Mouse (Mus musculus): ENCODE measurements around the gene Ttc39b.
A peak's percentile ranks its signal among the peaks of the same experiment; 100 is the strongest.

Ttc39b gene

DNA sequence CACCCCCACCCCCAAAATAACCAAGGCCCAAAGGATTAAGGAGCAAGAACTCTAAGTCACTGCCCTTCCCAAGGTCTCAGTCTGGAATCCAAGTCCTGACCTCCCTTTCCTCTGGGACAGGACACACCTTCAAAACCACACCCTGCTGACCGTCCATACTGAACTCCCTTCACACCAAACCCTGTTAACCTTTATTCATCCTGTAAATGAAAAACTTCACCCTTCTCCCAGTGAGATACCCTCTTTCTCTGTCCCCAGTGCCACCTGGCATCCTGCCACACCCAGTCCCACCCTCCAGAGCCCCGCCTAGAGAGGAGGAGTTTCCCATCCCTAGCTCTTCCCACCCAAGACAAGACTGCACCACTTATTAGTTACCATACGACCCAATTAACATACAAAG lies 7.3 kb downstream of the Ttc39b start:
- DNase-seq = no peak

GRCm38 (mm10) chr4:83315930-83316329 lies 8.1 kb downstream of the Ttc39b start:
- DNase-seq = no peak

- DNase-seq = peak; percentile 50 to 55
Measured at GRCm38 (mm10) chr4:83314922-83315881, 8.9 kb downstream of the Ttc39b start.

DNA sequence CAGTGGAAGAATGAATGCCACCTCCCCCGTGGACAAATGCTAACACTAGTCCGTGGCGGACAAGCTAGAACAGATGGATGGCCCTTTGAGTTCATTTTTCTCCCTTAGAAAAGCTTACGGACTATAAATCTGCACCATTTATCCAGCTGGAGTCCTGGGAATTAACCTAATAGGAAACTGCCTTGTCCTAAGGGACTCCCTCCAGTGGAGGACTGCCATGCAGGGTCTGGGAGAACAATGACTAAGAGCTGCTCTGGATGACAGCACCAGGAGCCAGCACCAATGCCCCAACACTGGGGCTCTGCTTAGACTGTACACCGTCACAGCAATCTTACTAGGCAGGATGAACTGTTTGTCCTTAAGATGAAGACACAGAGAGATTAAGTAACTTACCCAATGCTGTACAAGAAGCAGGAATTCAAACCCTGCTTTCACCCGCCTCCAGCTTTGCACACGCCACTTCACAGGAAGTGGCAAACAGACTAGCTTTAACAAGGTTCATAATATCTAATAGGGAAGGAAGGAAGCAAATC lies 9.7 kb downstream of the Ttc39b start:
- peak in 1 of 2 experiments; percentile 34 for DNase-seq

- DNase-seq = no peak
Measured at GRCm38 (mm10) chr4:83312336-83312735, 11.7 kb downstream of the Ttc39b start.

DNA sequence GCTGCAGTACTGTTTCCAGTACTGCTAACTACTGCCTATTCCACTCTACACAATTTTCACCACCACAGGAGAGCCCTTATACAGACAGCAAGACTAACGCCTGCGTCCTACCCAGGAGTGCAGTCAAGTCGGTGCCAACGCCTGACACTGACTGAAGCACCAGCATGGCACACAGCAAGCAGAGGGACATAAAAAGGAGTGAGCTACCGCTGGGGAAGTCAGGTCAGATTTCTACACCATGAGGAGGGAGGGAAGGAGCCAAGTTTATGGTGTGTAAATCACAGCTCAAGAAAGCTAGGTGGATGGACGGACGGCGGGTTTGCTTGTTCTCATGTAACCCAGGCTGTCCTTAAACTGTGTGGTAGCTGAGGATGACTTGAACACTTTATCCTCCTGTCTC lies 12.6 kb downstream of the Ttc39b start:
- DNase-seq = no peak

DNA sequence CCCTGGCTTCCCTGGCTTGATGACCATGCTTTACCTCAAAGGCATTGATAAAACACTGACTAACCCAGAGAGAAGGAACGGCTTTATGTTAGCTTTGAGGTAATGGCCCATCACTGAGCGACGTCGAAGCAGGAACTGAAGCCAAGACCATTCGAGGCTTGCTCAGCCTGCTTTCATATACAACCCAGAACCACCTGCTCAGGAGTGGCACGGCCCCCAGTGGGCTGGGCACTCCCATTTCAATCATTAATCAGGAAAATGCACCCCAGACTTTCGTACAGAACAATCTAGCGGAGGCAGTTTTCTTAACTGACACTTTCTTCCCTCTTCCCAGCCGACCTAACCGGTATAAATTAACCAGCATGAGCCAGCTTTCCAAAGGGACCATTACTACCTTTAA lies 13.1 kb downstream of the Ttc39b start:
- DNase-seq = no peak

- peak in 1 of 2 experiments; percentile 30 for DNase-seq
Measured at GRCm38 (mm10) chr4:83308914-83309313, 15.1 kb downstream of the Ttc39b start.

GRCm38 (mm10) chr4:83307686-83308469 lies 16.2 kb downstream of the Ttc39b start:
- peak; percentile 74 to 80 for DNase-seq

GRCm38 (mm10) chr4:83306879-83307278 lies 17.2 kb downstream of the Ttc39b start:
- no peak for DNase-seq

GRCm38 (mm10) chr4:83305099-83305498 lies 19.0 kb downstream of the Ttc39b start:
- DNase-seq = no peak

- DNase-seq = peak in 1 of 2 experiments; percentile 81
Measured at GRCm38 (mm10) chr4:83302887-83303827, 20.9 kb downstream of the Ttc39b start.

DNA sequence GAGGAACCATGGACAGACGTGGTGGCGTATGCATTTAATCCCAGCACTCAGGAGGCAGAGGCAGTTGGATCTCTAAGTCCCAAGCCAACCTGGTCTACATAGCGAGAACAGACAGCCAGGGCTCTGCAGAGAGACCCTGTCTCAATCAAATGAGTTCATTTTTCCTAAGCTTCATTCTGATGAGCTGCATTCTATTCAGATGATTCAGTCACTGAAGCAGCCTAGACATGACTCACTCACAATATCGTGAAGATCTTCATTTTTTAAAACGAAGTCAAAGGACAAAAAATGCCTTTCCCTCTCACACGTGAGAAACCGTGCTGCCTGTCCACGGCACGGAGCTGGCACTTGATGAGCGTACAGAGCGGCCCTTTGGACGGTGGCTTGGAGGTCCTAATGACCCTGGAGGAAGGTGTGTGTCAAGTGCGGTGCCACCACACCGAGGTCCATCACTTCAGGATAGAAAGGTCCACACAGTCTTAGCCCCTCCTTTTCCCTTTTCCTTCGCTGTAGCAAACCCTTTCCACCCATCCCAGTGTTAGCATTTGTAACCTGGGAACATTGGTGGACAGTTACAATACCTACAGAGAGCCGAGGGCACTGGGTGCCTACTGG lies 21.8 kb downstream of the Ttc39b start:
- DNase-seq = no peak

- no peak for DNase-seq
Measured at GRCm38 (mm10) chr4:83301713-83302112, 22.3 kb downstream of the Ttc39b start.

- peak in 1 of 2 experiments; percentile 35 for DNase-seq
Measured at GRCm38 (mm10) chr4:83284768-83285350, 39.2 kb downstream of the Ttc39b start.

GRCm38 (mm10) chr4:83283973-83284767 lies 39.9 kb downstream of the Ttc39b start:
- DNase-seq = peak in 1 of 2 experiments; percentile 27

GRCm38 (mm10) chr4:83282424-83282823 lies 41.6 kb downstream of the Ttc39b start:
- no peak for DNase-seq

DNA sequence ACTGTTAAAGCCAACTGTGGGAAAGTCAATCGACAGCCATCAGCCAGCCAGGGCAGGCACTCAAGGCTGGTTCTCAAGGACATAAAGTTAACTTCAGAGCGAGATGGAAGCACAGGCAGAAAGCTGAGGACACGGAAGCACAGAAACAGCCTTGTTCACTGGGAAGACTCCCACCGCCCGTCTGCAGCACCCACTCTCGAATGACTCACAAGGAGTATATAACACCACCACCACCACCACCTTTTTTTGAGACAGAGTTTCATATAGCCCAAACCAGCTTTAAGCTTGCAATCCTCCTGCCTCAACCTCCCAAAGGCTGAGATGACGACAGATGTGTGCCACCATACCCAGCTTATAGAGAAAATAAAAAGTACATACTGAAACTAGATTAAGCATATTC lies 44.8 kb downstream of the Ttc39b start:
- no peak for DNase-seq

GRCm38 (mm10) chr4:83274241-83274640 lies 49.8 kb downstream of the Ttc39b start:
- DNase-seq = no peak

- peak; percentile 38 to 41 for DNase-seq
Measured at GRCm38 (mm10) chr4:83273616-83274050, 50.4 kb downstream of the Ttc39b start.
